Mouse (Mus musculus) erythroblast, embryonic 14.5 days (primary cell): ENCODE data around the gene Dbnl.

Experiments
- GATA1 ChIP-seq: IDR thresholded peaks from 2 replicates; pipeline ENCODE4 v1.6.1; 2012; ENCODE audit warnings: low read length, inconsistent platforms, mixed read lengths
- TAL1 ChIP-seq: IDR thresholded peaks from 3 replicates; pipeline ENCODE4 v1.6.1; 2012; ENCODE audit warnings: low read length, inconsistent platforms, mixed read lengths

GRCm38 (mm10) chr11:5797928-5798327, 9.6 kb downstream of the Dbnl start:
- TF ChIP-seq GATA1, result no peak
- no peak for TF ChIP-seq TAL1
